Mouse (Mus musculus) cerebellum, adult 2 months (tissue): ENCODE results near the gene Zbtb37.

Experiments used
- CTCF ChIP-seq: fragments of 200-500 bp; IDR thresholded peaks from 2 replicates; pipeline ENCODE4 v1.5.1; 2011; ENCODE audit warnings: low read depth, mild to moderate bottlenecking, control low read depth, low read length, moderate library complexity, borderline replicate concordance; ENCODE audit not compliant: insufficient read depth
- POLR2A ChIP-seq: fragments of 200-500 bp; IDR thresholded peaks from 2 replicates; pipeline ENCODE4 v1.6.1; 2011; ENCODE audit warnings: low read length, control low read depth, borderline replicate concordance; ENCODE audit not compliant: insufficient read depth

- TF ChIP-seq POLR2A (no peak), CTCF (no peak)
Measured at GRCm38 (mm10) chr1:160963199-160963598, 71.5 kb downstream of the Zbtb37 start.
